Mouse (Mus musculus) embryonic stem cell, embryonic (primary cell): ENCODE results near the gene Gpr62.

Experiments used
- CTCF ChIA-PET, 4 experiments: fragments of 300-600 bp in 2 of 4; fragments of 350-600 bp in 2 of 4; sonication (Branson Sonifier 250); formaldehyde crosslinking; loops; one replicate each; lab custom pipeline; 2022; ENCODE audit warnings: inconsistent platforms in 2 of 4; lab: Charles Lee
- POLR2A ChIA-PET, 4 experiments: fragments of 300-600 bp in 2 of 4; fragments of 350-600 bp in 2 of 4; sonication (Branson Sonifier 250); formaldehyde crosslinking; loops; one replicate each; lab custom pipeline; 2022; ENCODE audit warnings: antibody characterized with exemption in 4 of 4, inconsistent platforms in 1 of 4; lab: Charles Lee

Gpr62 gene

DNA sequence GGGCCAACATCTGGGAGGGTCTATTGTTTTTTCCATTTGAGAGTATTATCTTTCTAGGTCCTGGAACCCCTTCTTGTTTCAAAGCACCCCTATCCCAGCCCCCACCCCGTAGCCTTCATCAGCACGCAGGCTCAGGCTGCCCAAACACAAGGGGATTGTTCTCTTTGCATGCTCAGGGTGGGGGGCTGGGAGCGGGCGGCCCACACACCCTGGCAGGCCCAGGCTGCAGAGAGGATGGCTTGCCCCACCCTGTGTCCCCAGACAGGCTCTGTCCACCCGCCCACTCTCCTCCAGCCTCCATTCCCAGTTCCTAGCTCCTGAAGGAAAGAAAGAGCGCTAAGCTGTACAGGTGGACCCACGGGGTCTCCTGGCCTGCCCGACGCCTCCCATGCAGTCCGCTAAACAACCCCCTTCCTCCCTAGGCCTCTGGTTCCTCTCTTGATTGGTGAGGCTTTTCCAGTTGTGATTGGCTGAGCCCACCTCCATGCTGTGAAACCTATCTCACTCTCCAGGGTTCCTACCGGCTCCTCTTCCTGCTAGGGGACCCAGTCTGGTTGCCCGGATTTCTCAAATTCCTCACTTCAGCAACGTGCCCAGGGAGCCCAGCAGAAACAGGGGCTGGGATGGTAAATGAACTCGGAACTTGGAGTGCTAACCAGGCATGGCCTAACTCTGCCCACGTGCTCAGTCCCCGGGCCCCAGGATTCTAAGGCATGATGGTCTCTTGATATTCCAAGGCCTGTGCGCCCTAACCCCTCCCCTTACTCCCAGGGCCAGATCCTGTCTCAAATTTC is 10.7 kb downstream of the Gpr62 start:
- ChIA-PET CTCF (interaction anchor here in 3 of 4 experiments (0.6 to 2.7 kb wide), 4 partner anchors 22 to 278 kb away, joined by 3 to 9 read pairs (median 7); partner anchors contain the start of gene Parp3 (in 2 of the 3)), POLR2A (interaction anchor here in 3 of 4 experiments (0.6 to 16.6 kb wide), 12 partner anchors 9 to 283 kb away, joined by 4 to 505 read pairs (median 8); partner anchors contain the start of genes Acy1 (in 2 of the 3), Parp3 (in 2 of the 3), Rpl29 (in 2 of the 3) and Rrp9 (in 2 of the 3))

DNA sequence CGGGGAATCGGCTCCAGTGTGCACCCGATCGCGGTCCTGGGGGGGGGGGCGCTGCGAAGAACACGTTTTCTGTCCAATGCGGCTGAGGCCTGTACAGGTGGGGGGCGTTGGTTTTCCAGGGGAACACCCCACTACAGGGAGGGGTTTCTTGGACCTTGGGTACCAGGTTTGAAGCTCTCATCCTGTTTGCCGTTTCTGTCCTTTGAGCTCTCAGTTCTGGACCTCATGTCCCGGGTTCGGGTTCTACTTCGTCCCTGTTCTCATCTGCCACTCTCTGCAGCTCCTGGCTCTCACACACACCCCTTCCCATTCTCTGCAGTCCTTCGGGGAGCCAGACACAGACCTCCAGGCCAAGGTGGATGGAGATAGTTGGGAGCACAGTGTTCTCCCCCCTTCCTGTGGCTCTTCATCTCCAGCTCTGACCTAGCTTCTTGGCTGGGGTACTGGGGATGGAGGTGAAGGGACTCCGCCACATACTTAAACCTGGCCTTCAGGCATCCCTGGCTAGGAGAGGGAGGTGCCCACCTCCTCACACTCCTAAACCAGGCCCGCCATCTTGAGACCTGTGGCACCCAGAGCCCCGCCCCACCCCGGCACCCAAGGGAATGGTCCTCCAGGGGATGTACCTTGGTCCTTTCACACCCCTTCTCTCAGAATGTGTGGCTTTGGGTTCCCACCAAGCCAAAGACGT is 11.5 kb downstream of the Gpr62 start:
- CTCF ChIA-PET = interaction anchor here in 3 of 4 experiments (0.6 to 7.4 kb wide), 11 partner anchors 16 to 307 kb away, joined by 3 to 86 read pairs (median 6); partner anchors contain the start of genes Parp3 (in 3 of the 3), Acy1 (in 1 of the 3) and Rrp9 (in 1 of the 3)
- POLR2A ChIA-PET = interaction anchor here (0.5 to 16.6 kb wide), 32 partner anchors 9 to 960 kb away, joined by 3 to 505 read pairs (median 4); partner anchors contain the start of genes Acy1 (in 3 of the 4), Rpl29 (in 3 of the 4), Gpr62 (in 2 of the 4) and Parp3 (in 2 of the 4)

DNA sequence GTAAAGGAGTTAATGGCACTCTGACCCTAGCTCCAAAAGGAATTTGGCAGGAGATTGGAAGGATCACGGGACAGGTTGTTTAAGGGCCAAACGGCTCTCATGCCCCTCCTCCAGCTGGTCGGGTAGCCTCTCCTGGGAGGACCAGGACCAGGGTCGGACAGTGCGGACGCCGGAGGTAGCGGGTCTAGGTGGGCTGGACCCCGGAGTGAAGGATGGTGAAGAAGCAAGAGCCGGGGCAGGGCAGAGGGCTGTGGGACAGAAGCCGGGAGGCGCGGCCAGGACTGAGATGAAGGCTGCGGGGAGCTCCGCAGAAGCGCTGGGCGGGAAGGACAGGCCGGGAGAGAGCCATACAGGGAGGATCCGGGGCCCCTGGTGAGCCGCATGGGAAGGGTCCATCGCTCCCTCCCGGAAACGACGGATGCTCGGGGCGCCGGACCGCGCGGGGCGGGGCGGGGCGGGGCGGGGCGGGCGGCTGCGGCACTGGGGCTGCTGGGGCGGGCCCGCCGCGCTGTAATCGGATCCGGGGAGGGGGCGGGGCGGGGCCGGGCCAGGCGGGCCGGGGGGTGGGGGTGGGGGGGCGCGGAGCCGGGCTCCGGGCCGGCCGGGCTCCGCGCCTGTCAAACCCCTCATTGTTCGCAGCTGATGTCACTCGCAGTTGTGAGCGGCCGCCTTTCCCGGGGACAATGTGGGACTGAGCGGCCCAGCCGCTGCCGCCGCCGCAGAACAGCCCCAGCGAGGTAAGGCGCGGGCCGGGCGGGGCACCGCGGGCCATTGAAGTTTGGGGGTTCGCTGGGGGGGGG is 12.3 kb downstream of the Gpr62 start, which contains the start of gene Pcbp4:
Gene Pcbp4, plus strand, starts transcription at position 21 of the 800 bp plus-strand sequence.
- CTCF ChIA-PET = interaction anchor here in 3 of 4 experiments (0.6 to 7.4 kb wide), 14 partner anchors 8 to 307 kb away, joined by 3 to 86 read pairs (median 4); partner anchors contain the start of genes Parp3 (in 3 of the 3), Acy1 (in 1 of the 3) and Rrp9 (in 1 of the 3)

DNA sequence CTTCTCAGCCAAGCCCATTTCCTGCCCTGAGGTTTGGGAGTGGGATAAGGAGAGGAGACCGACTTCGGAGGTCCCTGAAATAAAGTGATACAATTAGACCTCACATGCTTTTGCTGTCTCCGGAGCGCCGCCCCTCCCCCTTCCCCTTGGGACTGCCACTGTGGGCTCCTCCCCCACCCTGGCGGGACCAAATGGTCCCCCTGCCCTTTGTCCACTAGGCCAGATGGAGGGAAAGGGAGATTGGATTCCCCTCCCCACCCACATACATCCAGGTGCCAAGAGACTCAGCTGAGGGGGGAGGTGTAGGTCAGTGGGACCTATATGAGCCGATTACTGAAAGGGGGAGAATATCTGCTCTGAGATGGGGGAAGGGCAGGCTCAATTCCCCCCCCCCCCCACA is 12.9 kb downstream of the Gpr62 start:
- POLR2A ChIA-PET = interaction anchor here (0.6 to 16.6 kb wide), 26 partner anchors 11 to 958 kb away, joined by 3 to 505 read pairs (median 5); partner anchors contain the start of genes Acy1 (in 3 of the 4), Rpl29 (in 3 of the 4), Parp3 (in 2 of the 4) and Rrp9 (in 2 of the 4)
- CTCF ChIA-PET = interaction anchor here in 3 of 4 experiments (0.6 to 7.4 kb wide), 9 partner anchors 15 to 241 kb away, joined by 3 to 86 read pairs (median 4); partner anchors contain the start of genes Parp3 (in 3 of the 3), Acy1 (in 1 of the 3) and Rrp9 (in 1 of the 3)

More for the DNA sequence above, 12.3 kb downstream of the Gpr62 start, which contains the start of gene Pcbp4:
- POLR2A ChIA-PET = interaction anchor here (0.5 to 16.6 kb wide), 36 partner anchors 8 to 959 kb away, joined by 3 to 505 read pairs (median 4); partner anchors contain the start of genes Acy1 (in 4 of the 4), Rpl29 (in 3 of the 4), Gpr62 (in 2 of the 4) and Parp3 (in 2 of the 4)

DNA sequence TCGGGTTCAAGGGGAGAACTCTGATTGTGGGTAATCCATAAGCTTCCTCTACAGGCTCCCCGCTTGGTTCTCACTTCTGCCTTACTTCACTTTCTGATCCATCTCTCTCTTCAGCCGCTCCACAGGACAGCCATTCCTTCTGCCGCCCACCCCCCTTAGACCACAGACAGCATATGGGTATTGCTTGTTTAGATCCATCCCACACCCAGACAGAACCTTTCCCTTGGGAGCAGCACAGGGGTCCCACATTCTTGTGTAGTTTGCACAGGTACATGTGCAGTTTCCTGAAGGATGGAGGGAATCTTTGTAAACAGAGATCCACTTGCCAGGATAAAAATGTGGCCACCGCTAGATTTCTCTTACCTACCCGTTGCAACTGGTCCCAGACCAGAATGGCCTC is 13.4 kb downstream of the Gpr62 start:
- ChIA-PET POLR2A (interaction anchor here (0.6 to 16.6 kb wide), 17 partner anchors 13 to 282 kb away, joined by 3 to 505 read pairs (median 5); partner anchors contain the start of genes Acy1 (in 3 of the 4), Rpl29 (in 3 of the 4), Parp3 (in 2 of the 4) and Rrp9 (in 2 of the 4)), CTCF (interaction anchor here in 2 of 4 experiments (1.3 to 7.4 kb wide), 3 partner anchors 24 to 31 kb away, joined by 6 to 86 read pairs (median 9); partner anchors contain the start of genes Parp3 (in 2 of the 2) and Rrp9 (in 1 of the 2))

DNA sequence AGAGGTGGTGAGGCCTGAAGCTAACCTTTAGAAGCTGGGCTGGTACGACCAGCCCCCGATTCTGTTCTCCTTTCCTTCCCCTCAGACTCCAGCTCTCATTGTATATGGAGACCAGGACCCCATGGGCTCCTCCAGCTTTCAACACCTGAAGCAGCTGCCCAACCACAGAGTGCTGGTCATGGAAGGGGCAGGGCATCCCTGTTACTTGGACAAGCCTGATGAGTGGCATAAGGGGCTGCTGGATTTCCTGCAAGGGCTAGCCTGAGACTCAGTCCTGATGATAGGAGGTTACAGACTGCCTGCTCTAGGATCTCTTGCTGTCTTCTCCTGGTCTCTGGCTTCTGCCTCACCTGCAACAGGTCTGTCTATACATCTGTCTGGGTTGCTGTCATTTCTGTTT is 13.8 kb downstream of the Gpr62 start:
- CTCF ChIA-PET = interaction anchor here in 1 of 4 experiments (1.0 to 7.4 kb wide), 2 partner anchors 14 to 24 kb away, joined by 3 to 86 read pairs; partner anchors contain the start of genes Acy1, Parp3 and Rrp9

DNA sequence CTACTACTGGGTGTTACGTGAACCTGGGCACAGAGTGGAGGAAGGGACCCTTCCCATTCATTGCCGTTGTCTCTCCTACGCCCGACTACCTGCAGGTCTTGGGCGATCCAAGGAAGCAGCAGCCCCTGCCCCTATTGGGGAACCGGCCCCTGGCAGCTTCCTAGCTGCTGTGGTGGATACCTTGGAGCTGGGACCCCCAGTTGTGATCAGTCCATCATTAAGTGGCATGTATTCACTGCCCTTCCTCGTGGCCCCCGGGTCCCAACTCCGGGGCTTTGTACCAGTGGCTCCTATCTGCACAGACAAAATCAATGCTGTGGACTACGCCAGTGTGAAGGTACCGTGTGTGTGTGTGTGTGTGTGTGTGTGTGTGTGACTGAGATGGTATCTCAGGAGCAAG is 14.4 kb downstream of the Gpr62 start:
- CTCF ChIA-PET = interaction anchor here in 2 of 4 experiments (1.0 to 7.4 kb wide), 4 partner anchors 13 to 25 kb away, joined by 3 to 86 read pairs (median 7); partner anchors contain the start of genes Parp3 (in 2 of the 2), Acy1 (in 1 of the 2) and Rrp9 (in 1 of the 2)
- POLR2A ChIA-PET = interaction anchor here in 3 of 4 experiments (0.8 to 16.6 kb wide), 19 partner anchors 9 to 289 kb away, joined by 3 to 505 read pairs (median 6); partner anchors contain the start of genes Acy1 (in 3 of the 3), Rpl29 (in 3 of the 3), Parp3 (in 2 of the 3) and Rrp9 (in 2 of the 3)

More for the DNA sequence above, 13.8 kb downstream of the Gpr62 start:
- POLR2A ChIA-PET = interaction anchor here in 3 of 4 experiments (0.6 to 16.6 kb wide), 14 partner anchors 8 to 210 kb away, joined by 3 to 505 read pairs (median 10); partner anchors contain the start of genes Rpl29 (in 3 of the 3), Acy1 (in 2 of the 3), Parp3 (in 2 of the 3) and Rrp9 (in 2 of the 3)

DNA sequence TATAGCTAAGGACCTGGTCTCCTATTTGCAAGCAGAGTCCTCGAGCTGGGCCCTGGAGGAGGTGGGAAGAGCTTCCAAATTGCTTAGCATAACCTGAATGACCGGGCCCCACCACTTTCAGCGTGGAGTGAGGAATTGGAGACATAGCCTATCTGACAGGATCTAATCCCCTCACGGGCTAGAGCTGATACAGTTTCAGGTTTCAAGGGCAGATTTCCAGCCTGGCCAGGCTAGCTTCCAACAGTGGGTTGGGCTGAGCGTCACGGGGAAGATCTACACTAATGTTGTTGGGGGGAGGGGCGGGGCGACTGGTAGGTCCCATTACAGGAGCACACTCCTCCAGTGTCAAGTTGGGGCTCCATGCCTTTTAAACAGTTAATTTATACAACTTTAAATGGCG is 15.1 kb downstream of the Gpr62 start:
- POLR2A ChIA-PET = interaction anchor here in 3 of 4 experiments (0.5 to 16.6 kb wide), 26 partner anchors 8 to 289 kb away, joined by 3 to 505 read pairs (median 5); partner anchors contain the start of genes Acy1 (in 3 of the 3), Rpl29 (in 3 of the 3), Parp3 (in 2 of the 3) and Rrp9 (in 2 of the 3)
- CTCF ChIA-PET = interaction anchor here (0.6 to 7.4 kb wide), 7 partner anchors 21 to 384 kb away, joined by 3 to 86 read pairs (median 6); partner anchors contain the start of genes Parp3 (in 3 of the 4) and Rrp9 (in 1 of the 4)

DNA sequence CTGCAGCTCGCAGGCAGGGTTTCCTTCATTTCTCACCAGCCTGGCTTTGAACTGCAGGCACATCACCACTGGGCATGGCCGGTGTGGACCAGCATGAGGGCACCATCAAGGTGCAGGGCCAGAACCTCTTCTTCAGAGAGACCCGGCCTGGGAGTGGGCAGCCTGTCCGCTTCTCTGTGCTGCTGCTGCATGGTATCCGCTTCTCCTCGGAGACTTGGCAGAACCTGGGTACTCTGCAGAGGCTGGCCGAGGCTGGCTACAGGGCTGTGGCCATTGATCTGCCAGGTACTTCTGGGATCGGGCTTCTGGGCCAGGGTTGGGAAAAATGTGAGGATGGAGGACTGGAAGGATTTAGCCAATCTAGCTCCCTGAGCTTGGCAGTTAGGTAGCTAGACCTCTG is 15.8 kb downstream of the Gpr62 start:
- ChIA-PET CTCF (interaction anchor here in 3 of 4 experiments (0.9 to 7.4 kb wide), 6 partner anchors 22 to 194 kb away, joined by 3 to 86 read pairs (median 7); partner anchors contain the start of genes Parp3 (in 3 of the 3) and Rrp9 (in 1 of the 3)), POLR2A (interaction anchor here in 3 of 4 experiments (0.7 to 16.6 kb wide), 20 partner anchors 8 to 280 kb away, joined by 3 to 505 read pairs (median 6); partner anchors contain the start of genes Acy1 (in 3 of the 3), Rpl29 (in 3 of the 3), Parp3 (in 2 of the 3) and Rrp9 (in 2 of the 3))

DNA sequence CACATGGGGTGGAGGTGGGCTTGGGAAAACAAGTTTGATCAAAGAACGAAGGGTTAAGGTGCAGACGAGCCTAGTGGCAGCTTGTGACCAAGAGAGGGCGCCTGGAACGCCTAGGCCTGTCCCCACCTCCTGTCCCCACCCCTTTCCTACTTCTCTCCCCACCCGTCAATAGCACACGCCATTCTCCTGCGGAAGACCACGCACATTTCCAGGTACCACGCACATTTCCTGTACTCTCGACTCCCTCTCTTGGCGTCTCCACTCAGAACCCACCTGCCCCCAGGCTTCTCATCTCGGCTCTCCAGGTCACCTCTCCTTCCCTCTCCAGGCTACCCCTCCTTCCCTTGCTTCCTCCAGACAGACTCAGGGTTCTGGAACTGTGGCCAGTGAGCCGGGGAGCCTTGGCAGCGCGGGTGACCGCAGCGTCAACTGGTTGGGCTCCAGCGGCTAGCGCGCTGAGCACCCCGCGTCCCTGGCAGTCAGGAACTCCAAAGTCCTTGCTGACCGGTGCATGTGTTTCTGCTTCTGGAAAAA is 17.2 kb downstream of the Gpr62 start:
- CTCF ChIA-PET = interaction anchor here in 3 of 4 experiments (0.5 to 7.4 kb wide), 16 partner anchors 10 to 300 kb away, joined by 3 to 86 read pairs (median 4); partner anchors contain the start of genes Acy1 (in 3 of the 3), Parp3 (in 2 of the 3), Alas1 (in 1 of the 3) and Rpl29 (in 1 of the 3)
- POLR2A ChIA-PET = interaction anchor here (0.6 to 16.6 kb wide), 19 partner anchors 9 to 278 kb away, joined by 3 to 505 read pairs (median 4); partner anchors contain the start of genes Parp3 (in 3 of the 4), Rpl29 (in 3 of the 4), Acy1 (in 2 of the 4) and Rrp9 (in 2 of the 4)

DNA sequence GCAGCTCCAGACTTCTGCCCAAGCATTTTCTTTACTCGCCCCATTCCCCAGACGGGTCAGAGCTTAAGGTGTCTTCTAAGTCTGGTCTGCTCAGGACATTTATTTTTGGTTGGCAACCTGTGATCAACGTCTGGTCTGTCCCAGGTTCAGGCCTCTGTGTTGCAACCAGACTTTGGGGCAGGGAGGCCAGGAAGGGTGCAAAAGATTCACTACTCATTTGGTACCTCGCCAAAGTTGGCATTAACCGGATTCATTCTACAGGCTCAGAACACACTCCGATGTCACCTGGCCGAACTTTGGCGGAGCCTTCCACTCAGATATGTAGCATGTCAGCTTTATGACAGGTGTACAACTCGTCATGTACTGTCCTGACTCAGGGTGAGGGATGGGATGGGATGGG is 17.8 kb downstream of the Gpr62 start:
- ChIA-PET POLR2A (interaction anchor here (0.5 to 16.6 kb wide), 28 partner anchors 9 to 278 kb away, joined by 3 to 505 read pairs (median 4); partner anchors contain the start of genes Parp3 (in 3 of the 4), Rpl29 (in 3 of the 4), Acy1 (in 2 of the 4) and Rrp9 (in 2 of the 4)), CTCF (interaction anchor here in 3 of 4 experiments (0.5 to 7.4 kb wide), 18 partner anchors 9 to 299 kb away, joined by 3 to 86 read pairs (median 4); partner anchors contain the start of genes Acy1 (in 3 of the 3), Parp3 (in 3 of the 3), Rrp9 (in 2 of the 3) and Alas1 (in 1 of the 3))

DNA sequence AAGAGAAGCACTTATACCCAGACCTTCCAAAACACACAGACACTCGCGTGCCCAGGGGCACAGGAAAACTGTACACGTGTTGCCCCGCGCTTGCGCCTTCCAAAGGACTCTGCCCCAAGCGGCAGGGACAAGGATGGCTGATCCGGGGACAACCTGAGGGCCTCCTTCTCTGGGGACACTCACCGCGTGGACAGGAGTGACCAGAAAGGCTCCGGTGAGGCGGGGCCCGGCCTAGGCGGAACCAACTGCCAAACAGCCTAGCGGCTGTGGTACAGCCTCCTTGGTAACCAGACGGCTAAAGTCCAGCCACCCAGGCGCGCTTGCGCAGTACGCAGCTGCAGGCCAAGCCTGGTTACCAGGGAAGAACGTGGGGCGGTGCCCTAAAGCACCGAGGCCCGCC is 18.4 kb downstream of the Gpr62 start, which contains the start of the genes Abhd14b and Abhd14a:
Gene Abhd14b, plus strand, starts transcription at position 112 of the 400 bp plus-strand sequence.
Gene Abhd14a, minus strand, starts transcription at position 331 of the 400 bp plus-strand sequence.
- CTCF ChIA-PET = interaction anchor here in 3 of 4 experiments (0.9 to 7.4 kb wide), 16 partner anchors 9 to 236 kb away, joined by 3 to 86 read pairs (median 5); partner anchors contain the start of genes Parp3 (in 3 of the 3), Acy1 (in 2 of the 3), Rrp9 (in 2 of the 3) and Rpl29 (in 1 of the 3)
- POLR2A ChIA-PET = interaction anchor here (0.6 to 16.6 kb wide), 26 partner anchors 8 to 277 kb away, joined by 3 to 505 read pairs (median 4); partner anchors contain the start of genes Parp3 (in 3 of the 4), Rpl29 (in 3 of the 4), Acy1 (in 2 of the 4) and Rrp9 (in 2 of the 4)

DNA sequence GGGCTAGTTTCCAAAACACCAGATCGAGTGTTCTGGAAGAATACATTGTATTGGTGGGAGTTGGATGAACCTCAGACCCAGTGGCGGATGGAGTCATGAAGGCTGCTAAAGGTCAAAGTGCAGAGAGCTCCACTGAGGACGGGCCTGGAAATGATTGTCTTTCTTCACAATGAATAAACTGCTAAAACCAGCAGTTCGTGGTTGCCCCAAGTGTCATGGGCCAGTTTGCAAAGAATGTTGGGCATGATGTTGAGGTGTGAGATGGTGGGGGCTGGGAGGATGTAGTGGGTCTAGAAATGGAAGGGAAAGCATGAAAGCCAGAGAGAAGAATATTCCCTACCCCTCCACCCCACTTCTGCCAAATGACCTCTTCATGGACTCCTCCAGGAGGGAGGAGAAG is 20.9 kb downstream of the Gpr62 start:
- CTCF ChIA-PET = interaction anchor here in 2 of 4 experiments (1.9 to 2.1 kb wide), 2 partner anchors 32 kb away, joined by 5 to 12 read pairs; partner anchors contain the start of genes Parp3 (in 2 of the 2) and Rrp9 (in 1 of the 2)
- POLR2A ChIA-PET = interaction anchor here in 2 of 4 experiments (1.2 to 16.6 kb wide), 6 partner anchors 9 to 141 kb away, joined by 3 to 505 read pairs (median 8); partner anchors contain the start of genes Rpl29 (in 2 of the 2), Acy1 (in 1 of the 2), Parp3 (in 1 of the 2) and Rrp9 (in 1 of the 2)
